Mouse (Mus musculus) embryonic facial prominence, embryonic 14.5 days (tissue): ENCODE data around the gene Mrpl57. TPM values are rescaled to one million over a fixed set of nuclear protein-coding genes. Genes with fewer than 3 reads are reported as not detected.
A peak's percentile ranks its signal among the peaks of the same experiment; 100 is the strongest.
"Not testable (repeated sequence)": the region's sequence is repeated elsewhere in the genome, so short reads cannot be mapped to it uniquely, and the experiment has no call there.

ENCODE experiments used
- ATAC-seq: fragments of 200-750 bp; cut with Nextera tagmentation; 2 replicates; pipeline ENCODE4 v1.8.0; 2017; ENCODE audit warnings: low read depth, moderate number of reproducible peaks, moderate TSS enrichment
- DNase-seq: peaks from one replicate; pipeline ENCODE4 v3.0.0-alpha.2; 2015; ENCODE audit warnings: low spot score
- H3K27ac ChIP-seq: fragments of 300-500 bp; sonication (generic); replicated peaks from 2 replicates; pipeline ENCODE4 v1.5.1; 2014; ENCODE audit warnings: low read depth, mild to moderate bottlenecking, low read length, moderate library complexity
- H3K27me3 ChIP-seq: fragments of 300-500 bp; sonication (generic); replicated peaks from 2 replicates; pipeline ENCODE4 v1.6.1; 2014; ENCODE audit warnings: low read length; ENCODE audit not compliant: control insufficient read depth, insufficient read depth
- H3K36me3 ChIP-seq: fragments of 300-500 bp; sonication (generic); 2 replicates; pipeline ENCODE4 v1.6.1; 2014; ENCODE audit warnings: low read length, mixed read lengths; ENCODE audit not compliant: control insufficient read depth, insufficient read depth
- H3K4me1 ChIP-seq: fragments of 300-500 bp; sonication (generic); 2 replicates; pipeline ENCODE4 v1.6.1; 2014; ENCODE audit warnings: antibody characterized with exemption, low read length; ENCODE audit not compliant: control insufficient read depth, insufficient read depth
- H3K4me2 ChIP-seq: fragments of 300-500 bp; sonication (generic); 2 replicates; pipeline ENCODE4 v1.6.1; 2014; ENCODE audit warnings: low read depth, mild to moderate bottlenecking, low read length, moderate library complexity, mixed read lengths
- H3K4me3 ChIP-seq: fragments of 300-500 bp; sonication (generic); 2 replicates; pipeline ENCODE4 v1.5.1; 2014; ENCODE audit warnings: low read depth, mild to moderate bottlenecking, low read length
- H3K9ac ChIP-seq: fragments of 300-500 bp; sonication (generic); 2 replicates; pipeline ENCODE4 v1.6.1; 2014; ENCODE audit warnings: low read depth, mild to moderate bottlenecking, low read length, moderate library complexity, mixed read lengths
- H3K9me3 ChIP-seq: fragments of 300-500 bp; sonication (generic); 2 replicates; pipeline ENCODE4 v1.6.1; 2016; ENCODE audit warnings: low read length; ENCODE audit not compliant: control insufficient read depth
- WGBS: fragments of 180-500 bp; shearing (Covaris S2); extraction: QIAGEN DNeasy Blood & Tissue Kit; methylation state at CpG from one replicate; pipeline ENCODE4 v1.1.7; 2014; 5-methylcytosine and 5-hydroxymethylcytosine counted together
- polyA plus RNA-seq: library from polyadenylated mRNA; unstranded; fragments of >200 nt; fragmentation: Nextera tagmentation; extraction: Ambion mirVana; gene quantifications from 2 replicates; pipeline ENCODE4 v1.2.1, GENCODE M21; 2014

Gene Mrpl57
- polyA plus RNA-seq, 1 experiment from 2014 or later = 161 TPM

DNA sequence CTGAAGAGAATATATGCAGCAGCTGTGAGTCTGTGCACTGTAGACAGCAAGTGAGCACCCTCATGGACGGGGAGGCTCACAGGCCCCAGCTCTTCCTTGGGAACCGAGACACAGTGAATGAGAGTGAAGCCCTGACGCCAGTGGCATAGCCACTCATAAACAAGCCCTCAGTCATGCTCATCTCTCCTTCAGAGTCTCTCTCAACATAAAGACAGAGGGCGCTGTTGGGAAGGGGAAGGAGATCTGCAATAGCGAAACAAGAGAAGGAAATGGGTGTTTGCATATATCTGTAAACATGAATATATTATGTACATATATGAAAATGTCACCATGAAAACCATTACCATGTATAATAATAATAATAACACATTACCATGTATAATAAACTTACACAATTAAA is 17.5 kb upstream of the Mrpl57 start:
- no peaks in the 10 kb centered on the region for H3K27me3 ChIP-seq
- DNase-seq (no peak), ATAC-seq (no peak)
- no peak overlapping the region for H3K4me2 ChIP-seq
- peaks cover 81% of the 10 kb centered on the region for H3K36me3 ChIP-seq
- no peak overlapping the region for H3K27ac ChIP-seq
- no peak overlapping the region for H3K4me3 ChIP-seq
- no peaks in the 10 kb centered on the region for H3K9me3 ChIP-seq
- WGBS = 73% methylated on average over 5 of the region's 5 CpGs
- no peaks in the 10 kb centered on the region for H3K4me1 ChIP-seq
- H3K9ac ChIP-seq = no peak overlapping the region

DNA sequence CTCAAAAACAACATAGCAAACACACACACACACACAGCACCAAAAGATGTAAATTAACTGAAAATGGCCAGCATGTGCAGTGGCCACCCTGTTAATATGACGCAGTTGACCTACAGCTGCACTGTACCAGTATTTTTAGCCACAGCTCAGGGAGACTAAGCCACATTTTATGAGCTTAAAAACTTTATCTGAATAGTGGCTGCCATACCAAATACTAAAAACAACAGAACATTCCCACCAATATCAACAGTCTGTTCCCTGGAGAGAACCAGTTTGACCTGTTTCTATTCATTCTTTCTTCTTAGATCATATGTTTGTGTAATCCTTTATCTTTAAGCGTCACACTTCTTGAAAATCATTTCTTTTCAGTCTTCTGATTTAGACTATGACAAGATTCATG is 15.1 kb upstream of the Mrpl57 start:
- H3K27ac ChIP-seq = no peak overlapping the region
- peak; percentile 45 for DNase-seq
- H3K9me3 ChIP-seq = no peaks in the 10 kb centered on the region
- H3K27me3 ChIP-seq = no peaks in the 10 kb centered on the region
- H3K4me2 ChIP-seq = no peak overlapping the region
- WGBS = 89% methylated on average over 2 of the region's 2 CpGs
- H3K9ac ChIP-seq = no peak overlapping the region
- no peak for ATAC-seq
- H3K36me3 ChIP-seq = peaks cover 68% of the 10 kb centered on the region
- no peak overlapping the region for H3K4me3 ChIP-seq
- no peaks in the 10 kb centered on the region for H3K4me1 ChIP-seq

- Histone ChIP-seq H3K27ac (no peak overlapping the region), H3K9ac (no peak overlapping the region), H3K4me2 (no peak overlapping the region), H3K27me3 (no peaks in the 10 kb centered on the region), H3K4me3 (no peak overlapping the region), H3K9me3 (no peaks in the 10 kb centered on the region), H3K36me3 (peaks cover 68% of the 10 kb centered on the region), H3K4me1 (no peaks in the 10 kb centered on the region)
- no peak for DNase-seq
- ATAC-seq = no peak
- WGBS = 94% methylated on average over 5 of the region's 5 CpGs
These were observed 14.2 kb upstream of the Mrpl57 start for GRCm38 (mm10) chr14:57811844-57812243.

- 69% methylated on average over 4 of the region's 4 CpGs for WGBS
- DNase-seq (no peak), ATAC-seq (no peak)
- Histone ChIP-seq H3K9me3 (no peaks in the 10 kb centered on the region), H3K27ac (no peak overlapping the region), H3K4me3 (no peak overlapping the region), H3K9ac (no peak overlapping the region), H3K27me3 (no peaks in the 10 kb centered on the region), H3K4me2 (no peak overlapping the region), H3K36me3 (peaks cover 64% of the 10 kb centered on the region), H3K4me1 (0 out of 2 replicates have a peak, but pooled peaks cover 3% of the 10 kb centered on the region)
These were observed 5.2 kb upstream of the Mrpl57 start for GRCm38 (mm10) chr14:57820839-57821238.

GRCm38 (mm10) chr14:57827284-57827683 is 1.2 kb downstream of the Mrpl57 start:
- Histone ChIP-seq H3K36me3 (peaks cover 7% of the 10 kb centered on the region; the same call in 1 of the 2 replicates), H3K4me3 (peak overlapping the region; percentile 70), H3K27ac (no peak overlapping the region), H3K9ac (peak overlapping the region; percentile 89), H3K27me3 (no peaks in the 10 kb centered on the region), H3K9me3 (no peaks in the 10 kb centered on the region), H3K4me2 (peak overlapping the region; percentile 63), H3K4me1 (peaks cover 9% of the 10 kb centered on the region)
- no peak for ATAC-seq
- DNase-seq = no peak
- WGBS = 71% methylated on average over 1 of the region's 1 CpGs

DNA sequence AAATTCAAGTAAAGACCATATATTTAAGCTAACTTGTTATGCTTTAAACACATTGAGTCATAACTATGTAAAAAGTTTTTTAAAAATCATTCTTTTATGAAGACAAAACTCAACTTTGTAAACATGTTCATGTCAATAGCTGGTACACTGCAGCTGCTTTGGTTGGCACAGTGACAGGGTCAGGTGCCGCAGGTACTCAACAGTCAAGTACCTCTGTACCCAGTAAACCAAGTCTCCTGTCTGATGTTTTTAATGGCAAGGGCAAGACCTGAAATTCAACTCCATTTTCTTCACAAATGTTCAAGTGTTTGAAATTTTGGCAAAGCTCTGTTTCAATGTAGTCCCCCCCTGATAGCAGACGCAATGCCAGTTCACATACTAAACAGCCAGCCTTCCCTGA is 7.5 kb downstream of the Mrpl57 start:
- Histone ChIP-seq H3K4me2 (no peak overlapping the region), H3K9me3 (no peaks in the 10 kb centered on the region), H3K4me1 (no peaks in the 10 kb centered on the region), H3K27me3 (no peaks in the 10 kb centered on the region), H3K36me3 (peaks cover 44% of the 10 kb centered on the region), H3K4me3 (no peak overlapping the region), H3K9ac (no peak overlapping the region), H3K27ac (no peak overlapping the region)
- DNase-seq (no peak), ATAC-seq (no peak)
- WGBS = 94% methylated on average over 2 of the region's 2 CpGs

DNA sequence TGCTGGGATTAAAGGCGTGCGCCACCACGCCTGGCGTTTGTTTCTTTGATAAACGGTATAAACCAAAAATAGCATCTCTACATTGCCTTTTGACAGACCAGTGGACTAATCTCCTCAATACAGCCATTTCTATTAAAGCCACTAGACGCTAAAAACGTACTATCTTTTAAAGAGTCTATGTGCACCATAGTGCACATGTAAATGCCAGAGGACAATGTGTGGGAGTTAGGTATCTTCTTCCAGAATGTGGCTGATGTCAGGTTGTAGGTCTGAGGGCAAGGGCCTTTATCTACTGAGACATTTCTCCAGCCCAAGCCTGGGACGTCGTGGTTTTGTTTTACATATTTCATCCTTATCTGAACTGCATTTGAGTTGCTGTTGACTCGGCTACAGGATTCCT is 9.1 kb downstream of the Mrpl57 start:
- no peaks in the 10 kb centered on the region for H3K9me3 ChIP-seq
- WGBS = 94% methylated on average over 10 of the region's 10 CpGs
- ATAC-seq (no peak), DNase-seq (no peak)
- no peaks in the 10 kb centered on the region for H3K4me1 ChIP-seq
- H3K36me3 ChIP-seq = peaks cover 55% of the 10 kb centered on the region
- H3K4me2 ChIP-seq = no peak overlapping the region
- no peaks in the 10 kb centered on the region for H3K27me3 ChIP-seq
- no peak overlapping the region for H3K27ac ChIP-seq
- no peak overlapping the region for H3K9ac ChIP-seq
- no peak overlapping the region for H3K4me3 ChIP-seq

- ATAC-seq = no peak
- no peak overlapping the region for H3K4me2 ChIP-seq
- no peak overlapping the region for H3K27ac ChIP-seq
- 85% methylated on average over 3 of the region's 3 CpGs for WGBS
- H3K36me3 ChIP-seq = peaks cover 61% of the 10 kb centered on the region
- no peaks in the 10 kb centered on the region for H3K27me3 ChIP-seq
- no peaks in the 10 kb centered on the region for H3K9me3 ChIP-seq
- H3K9ac ChIP-seq = no peak overlapping the region
- no peak overlapping the region for H3K4me3 ChIP-seq
- no peaks in the 10 kb centered on the region for H3K4me1 ChIP-seq
- no peak for DNase-seq
These were observed 18.5 kb downstream of the Mrpl57 start for GRCm38 (mm10) chr14:57844535-57844934.

GRCm38 (mm10) chr14:57848061-57848460 is 22.0 kb downstream of the Mrpl57 start:
- H3K27ac ChIP-seq, ATAC-seq, H3K4me2 ChIP-seq, DNase-seq, H3K9ac ChIP-seq, H3K9me3 ChIP-seq, H3K4me1 ChIP-seq, H3K27me3 ChIP-seq, H3K4me3 ChIP-seq: not testable (repeated sequence)
- 84% methylated on average over 5 of the region's 5 CpGs for WGBS
- peaks cover 65% of the 10 kb centered on the region for H3K36me3 ChIP-seq
